Mouse (Mus musculus) frontal cortex, postnatal 25 days (tissue): ENCODE measurements around the gene Mex3d.

Experiments used
- DNase-seq, 2 experiments: peaks; one replicate each; pipeline ENCODE4 v3.0.0; 2022; ENCODE audit warnings: low spot score in 2 of 2

Gene Mex3d

DNA sequence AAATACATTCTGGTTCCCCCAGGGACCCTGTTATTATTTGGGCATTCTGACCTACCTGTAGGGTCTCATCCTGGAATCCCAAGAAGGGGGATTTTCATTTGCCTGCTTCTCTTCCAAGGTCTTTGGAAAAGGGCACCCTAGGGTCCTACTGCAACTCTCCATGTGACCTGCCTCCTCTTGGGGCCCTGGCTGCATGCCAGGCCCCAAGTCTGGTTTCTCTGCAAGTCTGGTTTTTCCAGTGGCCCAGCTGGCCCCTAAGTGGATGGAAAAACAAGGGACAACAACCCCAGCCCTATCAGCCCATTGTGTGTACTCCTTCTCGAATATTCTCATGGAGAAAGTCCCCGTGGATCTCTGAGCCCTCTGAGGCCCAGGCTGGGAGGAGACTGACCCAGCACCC, 56.6 kb downstream of the Mex3d start:
- no peak for DNase-seq
